Mouse (Mus musculus): ENCODE data around the gene Sema7a. TPM values are rescaled to one million over a fixed set of nuclear protein-coding genes. Genes with fewer than 3 reads are reported as not detected.

Sema7a gene
- polyA plus RNA-seq, 1 experiment from 2014 or later: 6.9 TPM

GRCm38 (mm10) chr9:57904250-57904644 lies 35.7 kb upstream of the Sema7a start:
- ATAC-seq: no peak

GRCm38 (mm10) chr9:57907206-57907605 lies 32.7 kb upstream of the Sema7a start:
- H3K36me3 ChIP-seq (ENCODE audit: control insufficient read depth, insufficient read depth): no peaks in the 10 kb centered on the region
- no peak for TF ChIP-seq CTCF (IDR thresholded peaks at IDR 0.05; ENCODE audit: low read depth)
- no peak overlapping the region for H3K27ac ChIP-seq (ENCODE audit: low read depth, low read length)
- no peaks in the 10 kb centered on the region for H3K4me1 ChIP-seq (replicated peaks; ENCODE audit: control insufficient read depth, insufficient read depth, low read length)
- no peak overlapping the region for H3K4me3 ChIP-seq (ENCODE audit: low read depth, low read length)
- H3K4me2 ChIP-seq (replicated peaks; ENCODE audit: low read depth): no peak overlapping the region
- H3K9ac ChIP-seq (ENCODE audit: low read depth, low read length): no peak overlapping the region
- H3K9me3 ChIP-seq (ENCODE audit: control insufficient read depth): no peaks in the 10 kb centered on the region
- 73% methylated on average over 6 of the region's 6 CpGs for WGBS
- no peak for ATAC-seq
- H3K27me3 ChIP-seq (replicated peaks; ENCODE audit: control insufficient read depth, insufficient read depth, low read length): no peaks in the 10 kb centered on the region

More at GRCm38 (mm10) chr9:57904250-57904644, 35.7 kb upstream of the Sema7a start:
- no peak for TF ChIP-seq CTCF (IDR thresholded peaks at IDR 0.05; ENCODE audit: low read depth)
- Histone ChIP-seq H3K9me3 (ENCODE audit: control insufficient read depth) (no peaks in the 10 kb centered on the region), H3K27ac (ENCODE audit: low read depth, low read length) (no peak overlapping the region), H3K9ac (ENCODE audit: low read depth, low read length) (no peak overlapping the region), H3K4me3 (ENCODE audit: low read depth, low read length) (no peak overlapping the region), H3K36me3 (ENCODE audit: control insufficient read depth, insufficient read depth) (no peaks in the 10 kb centered on the region), H3K4me1 (replicated peaks; ENCODE audit: control insufficient read depth, insufficient read depth, low read length) (no peaks in the 10 kb centered on the region), H3K27me3 (replicated peaks; ENCODE audit: control insufficient read depth, insufficient read depth, low read length) (no peaks in the 10 kb centered on the region), H3K4me2 (replicated peaks; ENCODE audit: low read depth) (no peak overlapping the region)
- WGBS: 58% methylated on average over 5 of the region's 5 CpGs

GRCm38 (mm10) chr9:57910254-57911160 lies 29.4 kb upstream of the Sema7a start, which contains the start of gene Ubl7:
Gene Ubl7, plus strand, starts transcription at chr9:57910979.
- Histone ChIP-seq H3K36me3 (ENCODE audit: control insufficient read depth, insufficient read depth) (peaks cover 6% of the 10 kb centered on the region; the same call in 1 of the 2 replicates), H3K27ac (ENCODE audit: low read depth, low read length) (peak within 1 kb of the TSS; percentile 84), H3K9me3 (ENCODE audit: control insufficient read depth) (no peaks in the 10 kb centered on the region), H3K4me2 (replicated peaks; ENCODE audit: low read depth) (peak within 1 kb of the TSS; percentile 89), H3K4me3 (ENCODE audit: low read depth, low read length) (peak within 1 kb of the TSS; percentile 61), H3K4me1 (replicated peaks; ENCODE audit: control insufficient read depth, insufficient read depth, low read length) (no peaks in the 10 kb centered on the region), H3K9ac (ENCODE audit: low read depth, low read length) (peak within 1 kb of the TSS; percentile 63), H3K27me3 (replicated peaks; ENCODE audit: control insufficient read depth, insufficient read depth, low read length) (no peaks in the 10 kb centered on the region)
- 0 out of 2 replicates have a peak, but pooled peaks have one; percentile 23 for TF ChIP-seq CTCF (IDR thresholded peaks at IDR 0.05; ENCODE audit: low read depth)
- under 1% methylated on average over 47 of the region's 47 CpGs for WGBS
- peak; percentile 97 for ATAC-seq

- no peak overlapping the region for H3K9ac ChIP-seq (ENCODE audit: low read depth, low read length)
- no peaks in the 10 kb centered on the region for H3K27me3 ChIP-seq (replicated peaks; ENCODE audit: control insufficient read depth, insufficient read depth, low read length)
- no peak overlapping the region for H3K27ac ChIP-seq (ENCODE audit: low read depth, low read length)
- H3K4me3 ChIP-seq (ENCODE audit: low read depth, low read length): no peak overlapping the region
- WGBS: 92% methylated on average over 5 of the region's 5 CpGs
- peaks cover 16% of the 10 kb centered on the region; the same call in 1 of the 2 replicates for H3K36me3 ChIP-seq (ENCODE audit: control insufficient read depth, insufficient read depth)
- TF ChIP-seq CTCF (IDR thresholded peaks at IDR 0.05; ENCODE audit: low read depth): no peak
- H3K4me1 ChIP-seq (replicated peaks; ENCODE audit: control insufficient read depth, insufficient read depth, low read length): no peaks in the 10 kb centered on the region
- H3K4me2 ChIP-seq (replicated peaks; ENCODE audit: low read depth): no peak overlapping the region
- H3K9me3 ChIP-seq (ENCODE audit: control insufficient read depth): no peaks in the 10 kb centered on the region
- no peak for ATAC-seq
Observed at GRCm38 (mm10) chr9:57912571-57912970, 27.3 kb upstream of the Sema7a start.

GRCm38 (mm10) chr9:57921491-57922060 lies 18.3 kb upstream of the Sema7a start:
- Histone ChIP-seq H3K9ac (ENCODE audit: low read depth, low read length) (no peak overlapping the region), H3K27me3 (replicated peaks; ENCODE audit: control insufficient read depth, insufficient read depth, low read length) (no peaks in the 10 kb centered on the region), H3K4me2 (replicated peaks; ENCODE audit: low read depth) (no peak overlapping the region), H3K4me1 (replicated peaks; ENCODE audit: control insufficient read depth, insufficient read depth, low read length) (no peaks in the 10 kb centered on the region), H3K27ac (ENCODE audit: low read depth, low read length) (no peak overlapping the region), H3K36me3 (ENCODE audit: control insufficient read depth, insufficient read depth) (peaks cover 55% of the 10 kb centered on the region), H3K9me3 (ENCODE audit: control insufficient read depth) (no peaks in the 10 kb centered on the region), H3K4me3 (ENCODE audit: low read depth, low read length) (no peak overlapping the region)
- no peak for TF ChIP-seq CTCF (IDR thresholded peaks at IDR 0.05; ENCODE audit: low read depth)
- no peak for ATAC-seq
- 93% methylated on average over 9 of the region's 9 CpGs for WGBS

- Histone ChIP-seq H3K9ac (ENCODE audit: low read depth, low read length) (no peak overlapping the region), H3K4me1 (replicated peaks; ENCODE audit: control insufficient read depth, insufficient read depth, low read length) (no peaks in the 10 kb centered on the region), H3K27ac (ENCODE audit: low read depth, low read length) (no peak overlapping the region), H3K4me2 (replicated peaks; ENCODE audit: low read depth) (no peak overlapping the region), H3K36me3 (ENCODE audit: control insufficient read depth, insufficient read depth) (peaks cover 57% of the 10 kb centered on the region), H3K27me3 (replicated peaks; ENCODE audit: control insufficient read depth, insufficient read depth, low read length) (no peaks in the 10 kb centered on the region), H3K4me3 (ENCODE audit: low read depth, low read length) (no peak overlapping the region), H3K9me3 (ENCODE audit: control insufficient read depth) (no peaks in the 10 kb centered on the region)
- no peak for ATAC-seq
- WGBS: 84% methylated on average over 5 of the region's 5 CpGs
- no peak for TF ChIP-seq CTCF (IDR thresholded peaks at IDR 0.05; ENCODE audit: low read depth)
Observed at GRCm38 (mm10) chr9:57922381-57922780, 17.5 kb upstream of the Sema7a start.

Measured in intestine, postnatal 0 days (tissue).